Mouse (Mus musculus) cortical plate, adult 2 months (tissue): ENCODE data around the gene Scn3a.

Source experiments
- CTCF ChIP-seq: fragments of 200-500 bp; IDR thresholded peaks from 2 replicates; pipeline ENCODE4 v1.5.1; 2011; ENCODE audit warnings: mild to moderate bottlenecking, control low read depth, low read length; ENCODE audit not compliant: insufficient read depth; ENCODE audit errors: extremely low read depth
- POLR2A ChIP-seq: fragments of 200-500 bp; IDR thresholded peaks from 2 replicates; pipeline ENCODE4 v1.6.1; 2011; ENCODE audit warnings: mild to moderate bottlenecking, low read length, control low read depth; ENCODE audit not compliant: insufficient read depth; ENCODE audit errors: extremely low read depth

GRCm38 (mm10) chr2:65538436-65538835, 29.0 kb downstream of the Scn3a start:
- TF ChIP-seq POLR2A = no peak
- no peak for TF ChIP-seq CTCF
